Mouse (Mus musculus): ENCODE measurements around the gene Ccnj. TPM values are rescaled to one million over a fixed set of nuclear protein-coding genes. Genes with fewer than 3 reads are reported as not detected.

The Ccnj gene
- 6.8 TPM for total RNA-seq (2023)

GRCm38 (mm10) chr19:40830703-40831415 lies at the start of gene Ccnj:
Ccnj (plus strand) TSS chr19:40831279.

DNA sequence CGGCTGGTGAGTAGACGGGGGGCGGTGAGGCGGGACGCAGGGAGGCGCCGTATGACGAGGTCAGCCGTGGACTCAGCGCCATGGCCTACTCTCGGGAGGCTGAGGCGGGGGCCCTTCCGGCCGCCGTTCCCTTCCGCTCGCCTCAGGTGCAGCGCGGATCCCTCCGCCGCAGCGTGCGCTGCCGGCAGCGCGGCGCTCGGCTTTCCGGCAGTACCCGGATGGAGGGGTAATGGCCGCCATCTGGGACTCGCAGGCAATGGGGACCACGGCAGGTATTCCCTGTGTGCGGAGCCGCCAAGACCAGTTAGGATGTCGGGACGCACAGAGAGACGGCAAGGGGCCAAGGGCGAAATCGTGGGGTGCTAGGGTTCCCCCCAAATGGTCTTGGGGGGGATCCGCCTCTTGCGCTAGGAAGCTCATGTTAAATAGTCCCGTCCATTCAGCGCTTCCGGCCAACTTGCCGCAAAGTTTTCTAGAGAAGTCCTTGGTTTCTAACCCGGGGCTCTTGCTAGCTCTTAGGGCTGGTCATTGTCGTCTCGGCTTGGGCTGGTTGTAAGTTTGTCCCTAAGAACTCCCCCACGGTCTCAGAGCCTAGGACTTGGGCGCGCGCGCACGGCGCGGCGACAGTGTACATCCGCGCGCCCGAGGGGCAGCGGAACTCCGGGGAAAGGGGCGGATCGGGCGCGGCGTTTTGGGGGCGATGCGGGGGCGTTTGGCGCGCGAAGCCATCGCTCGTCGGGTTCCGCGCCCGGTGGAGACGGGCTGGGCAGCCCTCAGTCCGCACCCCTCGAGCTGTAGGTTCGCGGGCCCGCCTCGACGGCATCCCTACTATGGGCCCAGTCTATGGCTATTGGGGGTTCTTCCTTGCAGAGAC lies 63.7 kb downstream of the Ccnj start, which contains the start of gene Zfp518a:
Gene Zfp518a (plus strand): TSS at position 187 of the 874 bp plus-strand sequence.

Other genes starting within 250 kb of the Ccnj start
- 34.5 TPM for gene Aldh18a1, start 242.8 kb upstream of the Ccnj start, total RNA-seq (2023)
- gene Tctn3, start 219.0 kb upstream of the Ccnj start, total RNA-seq (2023), result 6.7 TPM
- gene Entpd1, start 218.9 kb upstream of the Ccnj start, total RNA-seq (2023), result 2.2 TPM
- 0.47 TPM for gene Cc2d2b, start 82.5 kb upstream of the Ccnj start, total RNA-seq (2023)
- gene Zfp518a, start 63.4 kb downstream of the Ccnj start, total RNA-seq (2023), result 16.0 TPM
- gene Blnk, start 163.3 kb downstream of the Ccnj start, total RNA-seq (2023), result 14.7 TPM
- 2.0 TPM for gene Dntt, start 198.0 kb downstream of the Ccnj start, total RNA-seq (2023)
- gene Opalin, start 245.8 kb downstream of the Ccnj start, total RNA-seq (2023), result not detected

All from CD4-positive naive resting alpha-beta T cell, adult 57 days (primary cell).